Mouse (Mus musculus) thymus, postnatal 14 days (tissue): ENCODE data around the gene Prkcb.

Experiments used
- DNase-seq: peaks from one replicate; pipeline ENCODE4 v3.0.0; 2021

The Prkcb gene

DNA sequence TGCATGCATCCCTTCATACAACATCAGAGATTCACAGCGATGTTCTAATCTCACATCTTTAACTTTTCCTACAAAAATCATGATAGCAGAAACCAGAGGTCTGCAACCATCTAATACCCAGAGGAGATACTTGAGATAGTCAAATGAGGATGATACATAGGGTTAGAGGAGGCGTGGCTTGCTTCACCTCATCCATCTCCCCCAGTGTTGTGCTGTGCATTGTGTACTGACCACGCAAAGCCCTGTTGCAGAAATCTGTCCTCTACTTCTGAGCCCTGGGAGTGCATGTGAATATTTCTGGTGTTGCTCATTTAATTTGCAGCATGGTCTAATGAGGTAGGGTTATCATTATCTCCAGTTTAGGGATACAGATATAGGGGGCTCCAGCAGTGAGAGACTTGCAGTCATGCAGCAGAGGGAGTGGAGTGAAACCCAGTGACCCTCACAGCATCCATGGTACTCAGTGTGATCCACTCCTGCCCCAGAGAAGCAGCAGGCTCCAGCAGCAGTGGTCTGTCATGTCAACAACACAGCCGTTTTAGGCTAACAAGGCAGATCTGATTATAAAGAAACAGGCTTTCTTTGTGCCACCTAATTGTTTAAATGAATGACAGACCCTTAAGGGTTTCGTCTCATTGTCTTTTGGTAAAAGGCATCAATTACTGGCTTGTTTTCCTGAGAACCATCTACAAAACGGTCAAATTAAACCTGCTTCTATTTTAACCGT, 269.7 kb downstream of the Prkcb start:
- no peak for DNase-seq

- DNase-seq: no peak
These were observed 270.4 kb downstream of the Prkcb start for GRCm38 (mm10) chr7:122558912-122559311.

DNA sequence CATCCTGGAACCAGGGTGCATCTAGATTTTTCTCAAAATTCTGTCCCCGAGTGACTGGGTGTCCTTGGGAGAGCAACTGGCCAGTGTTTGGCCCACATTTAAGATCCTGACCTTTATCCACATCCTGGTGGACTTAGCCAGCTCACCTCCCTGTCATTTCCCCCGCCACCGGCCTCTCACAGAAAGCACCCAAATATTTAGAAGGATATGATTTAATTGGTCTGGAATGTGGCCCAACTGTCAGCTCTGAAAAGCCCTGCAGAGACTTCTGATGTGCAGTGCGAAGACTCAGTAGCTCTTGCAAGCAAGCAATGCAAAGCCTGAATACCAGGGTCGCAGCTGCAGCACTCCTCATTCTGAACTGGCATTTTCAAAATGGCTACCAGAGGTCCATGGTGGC, 274.0 kb downstream of the Prkcb start:
- no peak for DNase-seq

GRCm38 (mm10) chr7:122565371-122565770, 276.8 kb downstream of the Prkcb start:
- no peak for DNase-seq

DNA sequence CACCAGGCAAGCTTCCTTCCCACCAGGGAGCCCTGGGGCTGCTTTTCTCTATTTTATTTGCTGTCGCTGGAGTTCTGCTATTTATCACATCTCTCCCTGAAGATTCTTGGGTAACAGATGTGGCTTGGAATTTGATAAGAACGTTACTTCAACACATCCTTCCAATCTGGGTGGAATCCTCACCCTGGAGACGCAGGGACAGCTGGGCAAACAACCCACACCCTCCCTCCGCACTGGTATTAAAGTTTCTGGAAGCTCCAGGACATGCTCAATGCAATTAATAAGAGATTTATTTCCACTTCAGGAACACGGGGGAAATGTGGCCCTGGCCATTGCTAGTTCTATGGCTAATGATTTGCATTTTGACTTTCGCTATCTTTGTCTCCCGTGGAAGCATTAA, 277.5 kb downstream of the Prkcb start:
- DNase-seq: no peak

GRCm38 (mm10) chr7:122568787-122569186, 280.2 kb downstream of the Prkcb start:
- DNase-seq: no peak

DNA sequence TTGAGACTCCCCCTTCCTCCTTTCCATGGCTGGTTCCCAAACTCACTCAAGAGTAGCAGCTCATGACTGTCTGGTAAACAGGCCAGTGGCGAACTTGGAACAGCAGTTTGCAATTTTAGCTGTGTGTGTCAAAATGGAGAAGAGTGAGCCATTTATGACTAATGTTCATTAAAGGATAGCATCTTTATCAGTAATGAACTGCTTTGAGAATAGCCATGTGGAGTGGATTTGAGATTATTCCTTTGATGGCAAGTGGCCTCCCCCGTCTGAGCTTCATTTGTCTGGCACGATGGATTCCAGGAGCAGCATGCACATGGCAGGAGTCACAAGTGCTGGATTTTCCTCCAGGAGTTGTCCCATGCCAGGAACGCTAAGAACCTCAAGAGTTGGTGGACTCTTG, 281.9 kb downstream of the Prkcb start:
- DNase-seq: no peak

DNA sequence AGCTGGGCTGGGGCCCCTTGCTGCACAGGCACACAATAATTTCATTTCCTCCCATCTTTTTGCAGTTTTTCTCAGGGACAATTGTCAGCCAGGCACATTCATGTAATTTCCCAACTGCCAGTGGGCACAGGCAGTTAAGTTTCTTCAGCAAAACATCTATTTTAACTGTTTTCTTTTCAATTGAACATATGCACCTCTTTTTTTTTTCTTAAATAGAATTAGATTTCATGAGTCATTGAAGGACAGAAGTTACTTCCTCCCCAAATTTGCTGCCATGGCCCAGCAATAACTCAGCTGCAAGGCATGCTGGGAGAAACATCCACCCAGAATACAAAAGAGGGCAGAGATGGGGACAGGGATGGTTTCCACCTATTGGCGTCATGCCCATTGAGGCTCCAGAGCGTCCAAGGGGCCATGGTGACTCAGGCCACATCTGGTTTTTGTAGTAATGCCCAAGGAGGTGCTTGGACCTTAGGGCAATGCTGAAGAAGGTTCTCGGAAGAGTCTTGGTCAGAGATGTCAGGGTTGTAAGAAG, 284.6 kb downstream of the Prkcb start:
- no peak for DNase-seq

DNA sequence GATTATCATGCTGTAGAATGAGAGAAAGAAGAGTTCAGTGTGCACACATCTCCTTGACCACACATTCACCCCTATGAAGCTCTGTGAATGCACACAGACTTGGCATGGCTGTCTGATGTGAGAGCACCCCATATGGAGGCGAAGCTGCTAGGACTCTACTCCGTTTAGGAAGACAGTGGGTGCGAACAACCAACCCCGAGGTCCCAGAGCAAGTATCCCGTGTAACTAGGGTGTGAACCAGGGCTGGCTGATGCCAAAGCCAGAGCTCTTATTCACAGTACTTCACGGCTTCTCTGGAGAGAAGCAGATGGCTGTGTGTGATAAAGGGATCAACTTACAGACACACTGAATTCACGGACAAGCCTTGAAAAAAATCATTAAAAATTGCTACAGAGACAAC, 285.9 kb downstream of the Prkcb start:
- DNase-seq: no peak

DNA sequence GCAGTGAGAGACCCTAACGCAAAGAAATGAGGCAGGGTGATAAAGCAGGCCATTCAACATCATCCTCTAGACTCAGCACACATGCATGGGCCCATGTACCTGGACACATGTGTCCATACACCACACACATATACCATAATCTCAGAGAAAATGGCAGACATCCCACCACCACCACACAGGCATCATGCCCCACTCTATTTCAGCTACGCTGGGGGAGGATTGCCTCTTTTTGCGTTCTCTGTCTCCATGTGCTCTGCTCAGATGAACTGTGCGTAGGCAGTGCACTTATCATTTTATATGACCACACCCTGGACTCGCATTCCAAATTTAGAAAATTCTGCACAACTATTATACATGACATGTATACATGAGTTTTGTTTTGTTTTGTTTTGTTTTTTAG, 286.5 kb downstream of the Prkcb start:
- no peak for DNase-seq

- no peak for DNase-seq
These were observed 287.0 kb downstream of the Prkcb start for GRCm38 (mm10) chr7:122575506-122575905.

GRCm38 (mm10) chr7:122577571-122577970, 289.0 kb downstream of the Prkcb start:
- DNase-seq: no peak

GRCm38 (mm10) chr7:122579461-122580157, 291.1 kb downstream of the Prkcb start:
- no peak for DNase-seq

- DNase-seq: no peak
These were observed 291.6 kb downstream of the Prkcb start for GRCm38 (mm10) chr7:122580158-122580475.

DNA sequence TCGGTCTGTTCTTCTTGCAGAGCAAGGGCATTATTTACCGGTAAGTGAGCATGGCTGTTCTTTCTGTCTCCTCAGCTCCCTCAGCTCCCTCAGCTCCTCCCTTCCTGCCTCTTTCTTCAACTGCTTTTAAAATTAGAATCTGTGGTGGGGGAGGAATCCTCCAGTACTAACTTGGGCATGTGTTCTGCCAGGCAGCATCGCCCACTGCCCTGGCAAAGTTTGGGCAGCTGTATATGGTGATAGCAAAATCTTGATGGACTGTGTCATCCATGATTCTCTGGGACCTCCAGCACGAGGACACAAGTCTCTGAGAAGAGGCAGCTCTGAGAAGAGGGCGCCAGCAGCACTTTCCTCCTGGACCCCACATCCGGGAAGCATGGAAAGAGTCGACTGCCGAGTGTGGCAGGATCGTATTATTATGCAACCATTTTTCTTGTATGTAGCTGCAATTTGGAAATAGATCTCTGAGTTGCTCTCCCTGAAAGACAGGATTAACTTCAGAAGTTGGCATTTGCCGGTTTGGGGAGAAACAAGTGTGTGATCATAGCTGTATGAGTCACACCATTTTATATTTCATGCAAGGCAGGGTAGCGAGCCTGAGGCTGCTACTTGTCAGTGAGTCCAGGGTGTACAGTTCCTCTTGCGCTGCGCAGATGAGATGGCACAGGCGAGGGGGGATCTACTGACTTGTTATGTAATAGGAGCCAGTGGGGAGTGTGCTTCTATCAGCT, 296.0 kb downstream of the Prkcb start:
- DNase-seq: no peak

GRCm38 (mm10) chr7:122595897-122596296, 307.3 kb downstream of the Prkcb start:
- no peak for DNase-seq

DNA sequence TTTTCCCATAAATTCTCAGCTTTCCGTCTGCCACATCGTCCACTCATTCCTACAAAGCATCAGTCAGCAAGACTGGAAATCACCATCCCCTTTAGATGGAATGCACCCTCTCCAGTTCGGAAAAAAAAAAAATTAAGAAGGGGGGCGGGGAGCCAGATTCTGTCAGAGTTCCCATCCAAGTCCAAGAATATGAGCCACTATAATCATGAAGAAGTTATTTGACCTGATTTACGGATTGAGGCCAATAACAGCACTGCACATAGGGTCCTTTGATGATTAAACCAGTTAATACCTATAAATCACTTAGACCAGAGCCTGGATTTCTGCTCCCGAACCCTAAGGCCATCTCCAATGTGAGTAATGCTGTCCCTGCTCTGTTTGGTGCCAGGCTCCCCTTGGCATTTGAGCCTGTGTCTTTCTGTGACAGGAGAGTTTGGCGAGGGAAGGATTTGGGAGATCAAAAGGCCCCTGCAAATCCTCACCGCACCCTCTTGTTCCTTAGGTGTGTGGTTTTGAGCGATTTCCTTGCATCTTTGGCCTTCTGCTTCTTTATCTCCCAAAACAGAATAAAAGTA, 308.1 kb downstream of the Prkcb start:
- DNase-seq: no peak

DNA sequence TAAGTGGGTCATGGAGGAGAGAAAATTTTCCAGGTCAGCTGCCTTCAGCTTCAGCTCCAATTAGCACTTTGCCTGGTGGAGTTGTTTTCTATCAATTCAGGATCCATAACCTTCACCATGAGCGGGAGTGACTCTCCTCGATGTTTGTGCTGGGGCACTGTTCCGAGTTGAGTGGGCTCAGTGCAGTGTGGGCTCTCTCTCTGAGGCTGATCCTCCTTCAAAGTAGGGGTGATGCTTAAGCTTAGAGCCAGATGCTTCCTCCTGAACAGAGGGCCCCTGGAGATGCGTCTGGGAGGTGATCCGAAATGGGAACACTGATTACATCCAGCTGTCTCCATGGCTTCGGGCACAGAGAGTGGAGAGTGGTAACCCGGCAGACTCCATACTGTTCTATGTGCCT, 308.8 kb downstream of the Prkcb start:
- no peak for DNase-seq

- no peak for DNase-seq
These were observed 312.3 kb downstream of the Prkcb start for GRCm38 (mm10) chr7:122600856-122601255.

DNA sequence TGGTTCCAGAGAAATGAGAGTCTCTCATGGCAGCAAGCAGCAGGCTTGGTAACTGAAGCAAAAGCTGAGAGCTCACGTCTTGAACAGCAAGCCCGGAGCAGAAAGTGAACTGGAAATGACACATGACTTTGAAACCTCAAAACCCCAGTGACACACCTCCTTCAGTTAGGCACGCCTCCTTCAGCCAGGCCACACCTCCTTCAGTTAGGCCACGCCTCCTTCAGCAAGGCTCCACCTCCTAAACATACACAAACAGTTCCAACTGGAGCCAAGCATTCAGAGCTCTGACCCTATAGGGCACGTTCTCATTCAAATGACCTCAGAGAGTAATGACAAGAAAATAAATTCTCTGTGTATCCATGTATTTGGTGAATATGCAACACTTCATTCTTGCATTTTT, 316.5 kb downstream of the Prkcb start:
- DNase-seq: no peak

DNA sequence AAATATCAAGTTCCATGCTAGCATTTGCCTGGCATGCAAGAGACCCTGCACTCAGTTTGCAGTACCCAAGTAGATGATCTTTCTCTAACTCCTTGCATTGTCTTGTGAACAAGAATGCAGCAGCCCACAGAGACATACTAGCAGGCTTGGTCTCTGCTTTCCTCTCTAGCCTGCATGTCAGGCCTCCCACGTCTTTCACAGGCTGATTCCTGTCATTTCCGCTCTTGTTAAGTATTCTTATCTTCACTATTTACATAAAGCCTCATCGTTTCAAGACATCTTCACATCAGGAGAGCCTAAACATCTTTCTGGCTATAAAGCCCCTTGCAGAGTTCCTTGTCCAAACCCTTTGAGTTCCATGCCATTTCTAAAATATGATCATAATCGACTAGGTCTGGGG, 320.9 kb downstream of the Prkcb start:
- no peak for DNase-seq

DNA sequence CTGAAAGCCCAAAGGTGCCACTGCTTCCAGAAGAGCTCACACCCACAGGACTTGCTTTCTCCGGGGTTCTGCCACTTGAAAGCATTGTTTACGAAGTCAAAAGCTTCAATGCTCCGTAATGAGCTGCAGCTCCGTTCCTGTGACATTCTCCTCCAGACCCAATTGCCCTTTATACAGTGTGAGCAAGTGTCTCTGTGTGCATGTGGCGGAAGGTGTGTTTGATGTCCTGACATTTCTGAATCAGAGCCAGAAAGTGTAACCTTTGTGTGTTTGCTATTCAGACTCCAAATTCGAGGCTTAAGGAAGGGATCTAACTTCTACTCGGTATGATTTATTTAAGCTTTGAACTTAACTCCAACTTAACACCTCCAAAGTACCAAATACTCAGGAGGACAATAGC, 321.6 kb downstream of the Prkcb start:
- DNase-seq: no peak

DNA sequence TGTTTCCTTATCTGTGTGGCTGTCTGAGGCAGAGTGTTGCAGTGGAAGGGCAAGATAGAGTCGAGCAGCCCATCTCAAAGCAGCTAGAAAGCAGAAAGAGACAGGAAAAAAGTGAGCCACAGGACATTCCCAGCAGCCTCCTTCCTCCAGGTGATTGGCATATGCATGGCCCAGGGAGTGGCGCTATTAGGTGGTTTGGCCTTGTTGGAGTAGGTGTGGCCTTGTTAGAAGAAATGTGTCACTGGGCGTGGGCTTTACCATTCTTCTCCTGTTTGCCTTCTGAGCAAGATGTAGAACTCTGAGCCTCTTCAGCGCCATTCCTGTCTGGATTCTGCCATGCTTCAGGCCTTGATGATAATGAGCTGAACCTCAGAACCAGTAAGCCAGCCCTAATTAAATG, 325.3 kb downstream of the Prkcb start:
- DNase-seq: no peak
